Mouse (Mus musculus) thymus, postnatal 36 days (tissue): Measurements from ENCODE around the gene Tnfsf12.
"Not testable (repeated sequence)": the region's sequence is repeated elsewhere in the genome, so short reads cannot be mapped to it uniquely, and the experiment has no call there.

Source experiments
- DNase-seq, 2 experiments: peaks; one replicate each; pipeline ENCODE4 v3.0.0; 2022; ENCODE audit warnings: mixed read lengths in 2 of 2

Tnfsf12 gene

GRCm38 (mm10) chr11:69703814-69704612 lies 8.4 kb upstream of the Tnfsf12 start:
- DNase-seq, result no peak

DNA sequence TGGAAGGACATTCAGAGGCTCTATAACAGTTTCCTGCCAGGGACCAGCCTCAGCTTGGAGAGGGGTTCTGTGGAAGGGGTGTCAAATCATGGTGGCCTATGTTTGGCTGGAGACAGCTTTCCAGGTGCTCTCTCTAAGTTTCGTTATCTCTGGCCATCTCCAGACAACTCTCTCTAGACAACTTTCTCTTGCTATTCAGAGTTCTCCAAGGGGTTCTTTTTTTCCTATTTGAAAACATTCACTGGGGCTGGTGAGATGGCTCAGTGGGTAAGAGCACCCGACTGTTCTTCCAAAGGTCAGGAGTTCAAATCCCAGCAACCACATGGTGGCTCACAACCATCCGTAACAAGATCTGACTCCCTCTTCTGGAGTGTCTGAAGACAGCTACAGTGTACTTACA lies 7.7 kb upstream of the Tnfsf12 start:
- DNase-seq, result not testable (repeated sequence)

GRCm38 (mm10) chr11:69702886-69703285 lies 7.2 kb upstream of the Tnfsf12 start:
- not testable (repeated sequence) for DNase-seq

- no peak for DNase-seq
These were observed 3.9 kb upstream of the Tnfsf12 start for GRCm38 (mm10) chr11:69699595-69699994.

- DNase-seq, result no peak
These were observed 2.9 kb upstream of the Tnfsf12 start for GRCm38 (mm10) chr11:69698574-69698973.

- no peak for DNase-seq
These were observed 1.7 kb upstream of the Tnfsf12 start for GRCm38 (mm10) chr11:69697396-69697795.

DNA sequence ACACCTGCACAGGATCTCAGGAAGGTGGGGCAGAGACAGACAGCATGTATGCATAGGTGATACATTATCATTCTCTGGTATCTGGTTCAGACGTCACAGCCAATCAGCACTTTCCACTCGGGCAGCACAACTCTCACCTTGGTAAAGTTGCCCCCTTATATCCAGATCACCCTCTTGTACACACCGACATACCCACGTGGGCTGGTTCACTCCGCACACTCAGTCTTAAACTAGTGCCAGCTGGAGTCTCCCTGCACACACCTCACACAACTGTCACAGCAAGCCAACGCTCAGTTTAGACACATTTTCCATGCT lies 646 bp downstream of the Tnfsf12 start:
- no peak for DNase-seq

- DNase-seq, result no peak
These were observed 2.2 kb downstream of the Tnfsf12 start for GRCm38 (mm10) chr11:69693421-69693965.

- DNase-seq, result no peak
These were observed 2.8 kb downstream of the Tnfsf12 start for GRCm38 (mm10) chr11:69692863-69693262.

DNA sequence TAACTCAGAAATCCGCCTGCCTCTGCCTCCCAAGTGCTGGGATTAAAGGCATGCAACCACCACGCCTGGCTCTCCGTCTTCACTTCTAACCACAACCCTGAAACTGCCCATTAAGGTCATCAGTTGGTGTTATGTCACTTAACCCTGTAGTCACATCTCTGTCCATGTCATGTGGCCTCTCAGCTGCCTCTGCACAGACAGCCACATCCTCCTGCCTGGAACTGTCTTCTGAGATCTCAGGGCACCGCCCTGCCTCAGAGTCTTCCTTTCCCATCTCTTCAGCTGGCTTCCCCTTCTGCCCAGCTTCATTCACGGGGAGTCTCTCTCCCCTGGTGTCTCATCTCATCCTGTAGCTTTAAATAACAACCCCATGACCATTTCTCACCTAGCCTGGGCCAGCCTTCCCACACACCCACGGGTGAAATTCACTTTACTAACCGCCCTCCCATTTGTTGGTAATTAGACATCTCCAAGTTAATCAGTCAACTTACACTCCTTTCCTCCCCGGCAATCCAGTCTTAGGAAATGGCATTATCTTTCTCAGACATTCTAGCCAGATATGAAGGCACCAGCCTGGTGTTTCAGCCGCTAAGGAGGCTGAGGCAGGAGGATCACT lies 3.3 kb downstream of the Tnfsf12 start:
- DNase-seq, result no peak

- no peak for DNase-seq
These were observed 5.8 kb downstream of the Tnfsf12 start for GRCm38 (mm10) chr11:69689891-69690290.

DNA sequence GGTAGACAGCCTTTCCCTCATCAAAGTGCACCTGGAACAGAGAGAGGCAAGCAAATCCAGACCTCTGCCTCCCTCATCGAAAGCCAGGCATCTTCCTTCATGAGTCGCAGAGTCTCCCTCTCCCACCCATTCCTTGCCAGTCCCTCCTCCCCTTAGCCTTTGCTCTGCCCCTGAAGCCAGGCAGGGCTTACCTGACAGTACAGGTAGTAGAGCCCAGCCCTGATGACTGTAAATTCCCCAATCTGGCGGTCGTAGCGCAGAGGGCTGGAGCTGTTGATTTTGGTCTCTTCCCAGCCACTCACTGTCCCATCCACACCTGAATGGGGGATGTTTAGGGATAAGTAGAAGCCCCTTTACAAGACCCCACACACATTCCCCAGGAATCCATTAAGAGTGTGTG lies 8.6 kb downstream of the Tnfsf12 start:
- no peak for DNase-seq

DNA sequence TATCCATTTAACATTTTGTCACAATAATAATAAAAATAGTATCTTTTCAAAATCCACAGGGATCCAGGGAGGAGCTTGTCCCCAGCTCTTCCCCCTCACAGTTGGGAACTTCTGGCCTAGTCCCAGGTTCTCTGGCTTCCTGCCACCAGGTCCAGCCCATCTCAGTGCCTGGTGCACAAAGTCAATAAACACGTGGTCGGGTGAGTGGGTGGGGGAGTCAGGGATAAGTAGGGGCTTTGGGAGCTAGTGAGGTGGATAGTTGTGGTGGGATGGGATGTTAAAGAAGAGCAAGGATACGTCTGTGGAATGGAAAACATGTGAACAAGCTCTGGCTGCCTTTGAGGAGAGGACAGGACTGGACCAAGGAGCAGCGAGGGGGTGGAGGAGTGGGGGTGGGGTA lies 9.3 kb downstream of the Tnfsf12 start:
- DNase-seq, result no peak

GRCm38 (mm10) chr11:69685526-69686148 lies 10.0 kb downstream of the Tnfsf12 start, which contains the start of gene Tnfsf13:
Tnfsf13 (minus strand) TSS chr11:69685784.
- DNase-seq, result no peak

GRCm38 (mm10) chr11:69684936-69685335 lies 10.7 kb downstream of the Tnfsf12 start:
- no peak for DNase-seq

GRCm38 (mm10) chr11:69684128-69684745 lies 11.4 kb downstream of the Tnfsf12 start:
- DNase-seq, result no peak

DNA sequence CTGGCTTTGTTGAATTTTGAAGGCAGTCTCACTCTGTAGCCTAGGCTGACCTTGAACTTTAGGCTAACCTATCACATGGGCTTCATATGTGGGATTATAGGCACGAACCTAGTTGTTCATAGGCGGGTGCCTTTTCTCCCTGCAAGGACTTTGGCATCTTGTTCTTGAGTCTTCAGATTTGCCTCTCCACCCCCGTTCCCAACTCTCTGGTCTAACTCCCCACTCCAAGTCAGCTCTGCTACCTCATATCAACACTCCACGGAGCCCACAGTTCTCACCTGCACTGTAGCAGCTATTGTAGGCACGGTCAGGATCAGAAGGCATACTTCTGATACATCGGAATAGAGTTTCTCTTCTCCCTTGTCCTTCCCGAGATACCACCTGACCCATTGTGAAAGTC lies 12.1 kb downstream of the Tnfsf12 start:
- DNase-seq, result no peak

- DNase-seq, result peak; percentile 78 to 82
These were observed 12.7 kb downstream of the Tnfsf12 start for GRCm38 (mm10) chr11:69682840-69683533.

DNA sequence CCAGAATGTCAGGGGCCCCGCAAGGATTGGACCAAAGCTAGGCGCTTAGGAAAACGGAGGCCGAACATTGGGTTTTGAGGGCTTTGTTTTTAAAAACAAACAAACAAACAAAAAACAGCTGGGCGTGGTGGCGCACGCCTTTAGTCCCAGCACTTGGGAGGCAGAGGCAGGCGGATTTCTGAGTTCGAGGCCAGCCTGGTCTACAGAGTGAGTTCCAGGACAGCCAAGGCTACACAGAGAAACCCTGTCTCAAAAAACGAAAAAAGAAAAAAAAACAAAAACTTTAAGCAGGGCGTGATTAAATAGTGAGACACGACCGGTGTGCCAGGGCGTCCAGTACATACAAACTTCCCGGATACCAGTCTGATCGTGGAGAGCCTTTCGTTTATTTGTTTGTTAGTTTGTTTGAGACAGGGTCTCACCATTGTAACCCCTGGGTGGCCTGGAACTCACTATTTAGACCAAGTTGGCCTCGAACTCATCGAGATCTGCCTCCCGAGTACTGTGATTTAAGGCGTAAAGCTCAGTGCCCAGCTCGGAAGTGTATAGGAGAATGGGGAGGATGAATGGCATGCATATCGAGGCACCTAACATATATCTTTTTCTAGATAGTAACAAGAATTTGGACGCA lies 13.3 kb downstream of the Tnfsf12 start:
- DNase-seq, result no peak

GRCm38 (mm10) chr11:69681314-69682208 lies 14.1 kb downstream of the Tnfsf12 start, which contains the start of gene Senp3:
Senp3 (minus strand) TSS chr11:69682084.
- DNase-seq, result peak; percentile 95 to 98
